Mouse (Mus musculus): ENCODE data around the gene Preb.

- TF ChIP-seq CTCF (IDR thresholded peaks at IDR 0.05; ENCODE audit: control insufficient read depth, insufficient read depth, low read length) (no peak), POLR2A (IDR thresholded peaks at IDR 0.05; ENCODE audit: borderline replicate concordance, control insufficient read depth, low read depth, low read length) (no peak)
Observed at GRCm38 (mm10) chr5:30955751-30956150, 4.4 kb downstream of the Preb start.
